Mouse (Mus musculus) forebrain, embryonic 10.5 days (tissue): ENCODE data around the gene Ctnnbl1. TPM values are rescaled to one million over a fixed set of nuclear protein-coding genes. Genes with fewer than 3 reads are reported as not detected.

ENCODE experiments used
- DNase-seq: peaks from one replicate; pipeline ENCODE4 v3.0.0-alpha.2; 2017; ENCODE audit warnings: low spot score; ENCODE audit errors: extremely low spot score
- H3K27ac ChIP-seq: fragments of 300-500 bp; sonication (generic); 2 replicates; pipeline ENCODE4 v1.5.1; 2016; ENCODE audit warnings: mild to moderate bottlenecking
- H3K27me3 ChIP-seq: fragments of 300-500 bp; sonication (generic); 2 replicates; pipeline ENCODE4 v1.6.1; 2016; ENCODE audit warnings: mild to moderate bottlenecking; ENCODE audit not compliant: poor library complexity, severe bottlenecking
- H3K36me3 ChIP-seq: fragments of 300-500 bp; sonication (generic); replicated peaks from 2 replicates; pipeline ENCODE4 v1.6.1; 2016; ENCODE audit warnings: mild to moderate bottlenecking, moderate library complexity
- H3K4me1 ChIP-seq: fragments of 300-500 bp; sonication (generic); 2 replicates; pipeline ENCODE4 v1.6.1; 2016
- H3K4me3 ChIP-seq: fragments of 300-500 bp; sonication (generic); 2 replicates; pipeline ENCODE4 v1.5.1; 2016; ENCODE audit warnings: mild to moderate bottlenecking, moderate library complexity
- H3K9me3 ChIP-seq: fragments of 300-500 bp; sonication (generic); 2 replicates; pipeline ENCODE4 v1.6.1; 2016; ENCODE audit warnings: mild to moderate bottlenecking, moderate library complexity
- WGBS: fragments of 180-500 bp; shearing (Covaris S2); methylation state at CpG from one replicate; pipeline ENCODE4 v1.1.7; 2016; 5-methylcytosine and 5-hydroxymethylcytosine counted together
- polyA plus RNA-seq: library from polyadenylated mRNA; unstranded; fragments of >200 nt; fragmentation: Nextera tagmentation; extraction: Ambion mirVana; gene quantifications from 2 replicates; pipeline ENCODE4 v1.2.1, GENCODE M21; 2016

Gene Ctnnbl1
- polyA plus RNA-seq, 1 experiment from 2014 or later: 98.8 TPM

- H3K27me3 ChIP-seq: peaks cover 66% of the 10 kb centered on the region
Measured at GRCm38 (mm10) chr2:157923406-157923805, 186.2 kb downstream of the Ctnnbl1 start.

GRCm38 (mm10) chr2:157924504-157924903 lies 187.3 kb downstream of the Ctnnbl1 start:
- 61% methylated on average over 5 of the region's 5 CpGs for WGBS
- Histone ChIP-seq H3K27ac (no peak overlapping the region), H3K27me3 (peaks cover 68% of the 10 kb centered on the region), H3K4me3 (no peak overlapping the region), H3K36me3 (no peaks in the 10 kb centered on the region), H3K9me3 (no peaks in the 10 kb centered on the region), H3K4me1 (peaks cover 40% of the 10 kb centered on the region)
- DNase-seq: no peak

More at GRCm38 (mm10) chr2:157923406-157923805, 186.2 kb downstream of the Ctnnbl1 start:
- no peak for DNase-seq
- WGBS: 6% methylated on average over 7 of the region's 7 CpGs
- Histone ChIP-seq H3K9me3 (no peaks in the 10 kb centered on the region), H3K4me1 (peaks cover 38% of the 10 kb centered on the region), H3K36me3 (no peaks in the 10 kb centered on the region), H3K4me3 (no peak overlapping the region), H3K27ac (0 out of 2 replicates have a peak overlapping the region, but pooled peaks have one; percentile 44)

- 72% methylated on average over 7 of the region's 7 CpGs for WGBS
- H3K9me3 ChIP-seq: no peaks in the 10 kb centered on the region
- no peaks in the 10 kb centered on the region for H3K36me3 ChIP-seq
- no peak for DNase-seq
- no peak overlapping the region for H3K27ac ChIP-seq
- H3K4me3 ChIP-seq: no peak overlapping the region
- peaks cover 49% of the 10 kb centered on the region for H3K4me1 ChIP-seq
- H3K27me3 ChIP-seq: peaks cover 65% of the 10 kb centered on the region
Measured at GRCm38 (mm10) chr2:157926502-157926901, 189.3 kb downstream of the Ctnnbl1 start.

- no peak overlapping the region for H3K4me3 ChIP-seq
- peaks cover 61% of the 10 kb centered on the region for H3K27me3 ChIP-seq
- peaks cover 49% of the 10 kb centered on the region for H3K4me1 ChIP-seq
- no peaks in the 10 kb centered on the region for H3K9me3 ChIP-seq
- no peaks in the 10 kb centered on the region for H3K36me3 ChIP-seq
- 78% methylated on average over 3 of the region's 3 CpGs for WGBS
- H3K27ac ChIP-seq: no peak overlapping the region
- DNase-seq: no peak
Measured at GRCm38 (mm10) chr2:157926927-157927326, 189.7 kb downstream of the Ctnnbl1 start.

GRCm38 (mm10) chr2:157927397-157927796 lies 190.2 kb downstream of the Ctnnbl1 start:
- H3K27me3 ChIP-seq: peaks cover 56% of the 10 kb centered on the region
- no peak for DNase-seq

GRCm38 (mm10) chr2:157927815-157928214 lies 190.6 kb downstream of the Ctnnbl1 start:
- 8% methylated on average over 2 of the region's 2 CpGs for WGBS
- peaks cover 52% of the 10 kb centered on the region for H3K27me3 ChIP-seq
- peaks cover 46% of the 10 kb centered on the region for H3K4me1 ChIP-seq
- DNase-seq: no peak
- H3K4me3 ChIP-seq: no peak overlapping the region
- H3K27ac ChIP-seq: peak overlapping the region; percentile 32; the same call in 1 of the 2 replicates
- no peaks in the 10 kb centered on the region for H3K36me3 ChIP-seq
- H3K9me3 ChIP-seq: no peaks in the 10 kb centered on the region

More at GRCm38 (mm10) chr2:157927397-157927796, 190.2 kb downstream of the Ctnnbl1 start:
- Histone ChIP-seq H3K4me1 (peaks cover 49% of the 10 kb centered on the region), H3K4me3 (no peak overlapping the region), H3K27ac (peak overlapping the region; percentile 32; the same call in 1 of the 2 replicates), H3K9me3 (no peaks in the 10 kb centered on the region), H3K36me3 (no peaks in the 10 kb centered on the region)
- WGBS: 55% methylated on average over 20 of the region's 20 CpGs

GRCm38 (mm10) chr2:157932655-157933054 lies 195.5 kb downstream of the Ctnnbl1 start:
- H3K27me3 ChIP-seq: peaks cover 27% of the 10 kb centered on the region
- no peaks in the 10 kb centered on the region for H3K9me3 ChIP-seq
- H3K36me3 ChIP-seq: no peaks in the 10 kb centered on the region
- no peak overlapping the region for H3K27ac ChIP-seq
- DNase-seq: no peak
- WGBS: 85% methylated on average over 4 of the region's 4 CpGs
- no peak overlapping the region for H3K4me3 ChIP-seq
- H3K4me1 ChIP-seq: peaks cover 32% of the 10 kb centered on the region

- Histone ChIP-seq H3K27ac (no peak overlapping the region), H3K4me3 (no peak overlapping the region), H3K9me3 (no peaks in the 10 kb centered on the region), H3K4me1 (peaks cover 17% of the 10 kb centered on the region), H3K27me3 (peaks cover 35% of the 10 kb centered on the region), H3K36me3 (no peaks in the 10 kb centered on the region)
- WGBS: 81% methylated on average over 11 of the region's 11 CpGs
- no peak for DNase-seq
Measured at GRCm38 (mm10) chr2:157935444-157936171, 198.4 kb downstream of the Ctnnbl1 start.

- no peak for DNase-seq
- Histone ChIP-seq H3K27ac (no peak overlapping the region), H3K4me3 (no peak overlapping the region), H3K27me3 (peaks cover 42% of the 10 kb centered on the region), H3K36me3 (no peaks in the 10 kb centered on the region), H3K4me1 (peaks cover 28% of the 10 kb centered on the region), H3K9me3 (no peaks in the 10 kb centered on the region)
- WGBS: 81% methylated on average over 4 of the region's 4 CpGs
Measured at GRCm38 (mm10) chr2:157936676-157937075, 199.5 kb downstream of the Ctnnbl1 start.

- H3K27ac ChIP-seq: no peak overlapping the region
- 4% methylated on average over 18 of the region's 18 CpGs for WGBS
- no peak for DNase-seq
Measured at GRCm38 (mm10) chr2:157940586-157941185, 203.5 kb downstream of the Ctnnbl1 start.

More at GRCm38 (mm10) chr2:157940586-157941185, 203.5 kb downstream of the Ctnnbl1 start:
- no peaks in the 10 kb centered on the region for H3K9me3 ChIP-seq
- H3K36me3 ChIP-seq: no peaks in the 10 kb centered on the region
- H3K27me3 ChIP-seq: peaks cover 76% of the 10 kb centered on the region
- peaks cover 34% of the 10 kb centered on the region for H3K4me1 ChIP-seq
- H3K4me3 ChIP-seq: peak overlapping the region; percentile 37

Other genes starting within 250 kb of the Ctnnbl1 start
- 1,904 and 2,173 TPM in 2 replicates for gene Nnat, start 177.3 kb upstream of the Ctnnbl1 start, polyA plus RNA-seq
- 78.7 and 82.3 TPM in 2 replicates for gene Blcap, start 166.1 kb upstream of the Ctnnbl1 start, polyA plus RNA-seq
- gene Vstm2l, start 177.3 kb downstream of the Ctnnbl1 start, polyA plus RNA-seq: 0.10 and 0.11 TPM in 2 replicates